Mouse (Mus musculus): Measurements from ENCODE around the gene Proser2. TPM values are rescaled to one million over a fixed set of nuclear protein-coding genes. Genes with fewer than 3 reads are reported as not detected.
"Not testable (repeated sequence)": the region's sequence is repeated elsewhere in the genome, so short reads cannot be mapped to it uniquely, and the experiment has no call there.

Gene Proser2
- total RNA-seq, 4 experiments from 2014 or later: 2.1 to 3.7 (median 2.4) TPM

GRCm38 (mm10) chr2:6128881-6129280 lies 1.1 kb downstream of the Proser2 start:
- DNase-seq (ENCODE audit: low spot score in 2 of 2): no peak

- DNase-seq (ENCODE audit: low spot score in 2 of 2): no peak
These were observed 1.7 kb downstream of the Proser2 start for GRCm38 (mm10) chr2:6128136-6128805.

DNA sequence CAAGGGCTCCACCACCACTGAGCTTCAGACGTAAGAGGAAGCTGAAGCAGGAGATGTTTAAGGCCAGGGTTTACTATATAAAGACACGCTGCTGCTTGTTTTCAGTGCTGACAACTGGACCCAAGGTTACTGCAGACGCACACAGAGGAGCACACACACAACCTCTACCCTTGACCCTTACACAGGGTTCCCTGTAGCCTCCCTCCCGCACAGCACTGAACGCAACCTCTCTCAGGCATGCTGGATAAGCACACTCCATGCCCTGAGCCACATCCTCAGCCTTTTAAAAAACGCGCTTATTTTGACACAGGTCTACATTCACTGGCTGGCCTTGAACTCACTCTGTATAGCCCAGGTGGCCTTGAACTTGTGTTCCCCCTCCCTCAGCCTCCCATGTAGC lies 7.0 kb downstream of the Proser2 start:
- DNase-seq (ENCODE audit: low spot score in 2 of 2): no peak

GRCm38 (mm10) chr2:6121091-6121490 lies 8.9 kb downstream of the Proser2 start:
- DNase-seq (ENCODE audit: low spot score in 2 of 2): no peak

DNA sequence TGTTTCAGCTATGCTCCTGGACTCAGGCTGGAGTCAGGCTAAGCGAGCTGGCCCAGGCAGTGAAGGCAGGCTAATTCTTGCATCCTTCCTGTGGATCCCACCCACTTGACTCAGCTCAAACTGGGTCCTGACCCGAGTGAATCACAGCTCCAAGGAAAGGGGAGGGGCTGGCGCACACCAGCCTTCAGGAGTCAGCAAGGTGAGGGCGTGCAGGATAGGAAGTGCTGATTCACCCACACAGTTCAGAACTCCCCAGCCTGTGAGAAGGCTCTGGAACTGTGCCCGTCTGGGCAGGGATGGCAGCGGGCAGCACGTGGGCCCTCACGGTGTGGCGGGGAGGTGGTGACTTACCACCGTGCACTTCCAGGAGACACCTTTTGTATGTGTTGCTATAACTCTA lies 11.8 kb downstream of the Proser2 start:
- peak in 1 of 2 experiments; percentile 20 for DNase-seq (ENCODE audit: low spot score in 2 of 2)

GRCm38 (mm10) chr2:6113792-6114191 lies 16.2 kb downstream of the Proser2 start:
- no peak for DNase-seq (ENCODE audit: low spot score in 2 of 2)

GRCm38 (mm10) chr2:6112619-6113018 lies 17.4 kb downstream of the Proser2 start:
- DNase-seq (ENCODE audit: low spot score in 2 of 2): no peak

GRCm38 (mm10) chr2:6105437-6105836 lies 24.6 kb downstream of the Proser2 start:
- no peak for DNase-seq (ENCODE audit: low spot score in 2 of 2)

- DNase-seq (ENCODE audit: low spot score in 2 of 2): no peak
These were observed 29.3 kb downstream of the Proser2 start for GRCm38 (mm10) chr2:6100755-6101154.

- no peak for DNase-seq (ENCODE audit: low spot score in 2 of 2)
These were observed 29.8 kb downstream of the Proser2 start for GRCm38 (mm10) chr2:6100027-6100749.

- DNase-seq (ENCODE audit: low spot score in 2 of 2): no peak
These were observed 30.6 kb downstream of the Proser2 start for GRCm38 (mm10) chr2:6099443-6099842.

DNA sequence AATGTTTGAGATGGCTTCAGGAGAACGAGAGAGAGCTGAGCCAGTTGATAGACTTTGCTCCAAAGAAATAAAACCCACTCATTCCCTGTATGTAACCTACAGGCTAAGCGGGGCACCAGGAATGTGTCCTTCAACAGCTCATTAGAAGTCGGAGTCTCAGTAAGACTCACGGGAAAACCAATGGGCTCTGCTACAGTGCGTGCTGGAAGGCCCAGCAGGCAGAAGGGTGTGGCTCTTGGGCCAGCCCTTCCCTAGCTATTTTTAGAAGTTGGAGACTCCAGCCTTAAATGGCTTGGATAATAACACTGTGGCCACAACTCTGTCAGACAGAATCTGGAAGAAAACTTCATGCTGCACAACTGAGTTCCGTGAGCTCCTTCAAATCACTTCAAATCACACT lies 31.1 kb downstream of the Proser2 start:
- DNase-seq (ENCODE audit: low spot score in 2 of 2): no peak

DNA sequence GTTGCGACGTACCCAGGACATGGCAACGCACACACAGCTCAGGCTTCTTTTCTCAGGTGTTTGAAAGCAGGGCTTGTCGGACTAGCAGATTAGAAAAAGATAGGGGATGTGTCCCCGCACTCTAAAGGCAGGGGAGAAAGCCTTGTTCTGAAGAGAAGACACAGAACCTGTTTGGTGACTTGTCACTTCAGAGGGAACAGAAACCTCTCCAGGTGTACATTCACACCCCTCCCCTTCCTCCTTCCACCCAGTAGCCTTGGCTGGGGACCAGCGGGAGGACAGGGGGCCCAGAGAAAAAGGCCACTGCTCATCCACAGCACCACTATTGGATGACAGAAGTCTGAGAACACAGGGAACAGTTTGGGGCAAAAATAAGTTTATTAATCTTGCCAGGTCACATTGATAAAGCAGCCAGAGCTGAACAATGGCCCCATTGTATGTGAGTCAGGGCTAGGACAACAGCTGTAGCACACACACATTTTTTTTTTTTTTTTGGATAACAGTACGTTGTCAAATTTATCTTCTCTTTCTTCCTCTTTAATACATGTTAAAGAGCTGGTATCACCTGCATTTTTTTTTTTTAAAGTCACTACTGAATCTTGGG lies 32.8 kb downstream of the Proser2 start:
- DNase-seq (ENCODE audit: low spot score in 2 of 2): no peak

GRCm38 (mm10) chr2:6089941-6090340 lies 40.1 kb downstream of the Proser2 start:
- DNase-seq (ENCODE audit: low spot score in 2 of 2): not testable (repeated sequence)

- no peak for DNase-seq (ENCODE audit: low spot score in 2 of 2)
These were observed 42.9 kb downstream of the Proser2 start for GRCm38 (mm10) chr2:6087151-6087550.

- no peak for DNase-seq (ENCODE audit: low spot score in 2 of 2)
These were observed 44.1 kb downstream of the Proser2 start for GRCm38 (mm10) chr2:6085622-6086530.

DNA sequence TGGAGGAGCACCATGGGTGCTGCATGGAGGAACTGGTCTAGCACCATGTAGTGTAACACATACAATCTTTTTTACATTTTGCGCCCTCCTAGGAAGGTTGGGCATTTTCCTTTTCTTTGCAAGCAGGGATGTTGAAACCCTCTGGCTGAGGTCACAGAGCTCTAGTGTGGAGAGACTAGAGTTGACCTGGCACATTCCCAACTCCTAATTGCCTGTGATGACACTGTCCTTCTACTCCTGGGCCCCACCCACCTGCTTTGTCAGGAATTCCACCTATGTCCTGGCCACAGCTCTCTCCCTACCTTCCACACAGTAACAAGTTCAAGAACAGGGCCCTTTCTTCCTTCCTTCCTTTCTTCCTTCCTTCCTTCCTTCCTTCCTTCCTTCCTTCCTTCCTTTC lies 46.3 kb downstream of the Proser2 start:
- no peak for DNase-seq (ENCODE audit: low spot score in 2 of 2)

DNA sequence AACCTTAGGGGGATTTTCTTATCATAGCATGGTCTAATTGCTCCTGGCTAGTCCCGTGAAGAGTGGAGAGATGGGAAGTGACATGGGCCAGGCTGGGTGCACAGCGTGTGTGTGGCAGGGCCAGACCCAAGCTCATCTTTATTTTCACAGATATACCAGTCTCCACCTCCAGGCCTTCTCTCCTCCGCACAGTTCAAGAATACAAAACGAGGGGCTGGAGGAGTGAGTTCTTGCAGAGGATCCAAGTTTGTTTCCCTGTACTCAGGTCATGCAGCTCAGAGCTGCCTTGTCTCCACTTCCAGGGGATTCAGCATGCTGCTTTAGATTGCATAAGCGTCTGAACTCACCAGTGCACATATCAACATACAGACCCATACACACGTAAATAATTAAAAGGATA lies 47.4 kb downstream of the Proser2 start:
- no peak for DNase-seq (ENCODE audit: low spot score in 2 of 2)

- DNase-seq (ENCODE audit: low spot score in 2 of 2): no peak
These were observed 48.9 kb downstream of the Proser2 start for GRCm38 (mm10) chr2:6081108-6081507.

GRCm38 (mm10) chr2:6080037-6080436 lies 50.0 kb downstream of the Proser2 start:
- DNase-seq (ENCODE audit: low spot score in 2 of 2): no peak

GRCm38 (mm10) chr2:6075530-6075896 lies 54.5 kb downstream of the Proser2 start:
- no peak for DNase-seq (ENCODE audit: low spot score in 2 of 2)
